Comparison of ENCODE assay signal across 21 mouse cellular contexts in genomic region chr2:28397417-28398119, GRCm38 (mm10). TPM values are rescaled to one million over a fixed set of nuclear protein-coding genes. Genes with fewer than 3 reads are reported as not detected.
DNase-seq lines count a peak whose midpoint lies in the region; ATAC-seq and TF ChIP-seq lines count a peak whose summit lies in the region.
"Had no signal": no experiment of that assay in that cellular context is flagged by ENCODE, and none has a peak within 500 bp of the region (broad histone marks: within the 10 kb centered on the region; RNA-seq: fewer than 3 reads in every experiment).

No protein-coding gene starts in this region.

- no peaks in the 10 kb centered on the region for H3K27me3 ChIP-seq in hindbrain, embryonic 13.5 days
- no peaks in the 10 kb centered on the region for H3K27me3 ChIP-seq in hindbrain, embryonic 11.5 days (ENCODE audit: control insufficient read depth, insufficient read depth, low read length)
- H3K27me3 ChIP-seq in hindbrain, embryonic 14.5 days (ENCODE audit: control insufficient read depth, insufficient read depth, low read length) = no peaks in the 10 kb centered on the region
- H3K27me3 ChIP-seq in midbrain, embryonic 16.5 days (ENCODE audit: control insufficient read depth, insufficient read depth, low read depth, low read length) = no peaks in the 10 kb centered on the region
- H3K27me3 ChIP-seq: embryonic facial prominence, embryonic 13.5 days had no signal

- H3K4me1 ChIP-seq in hindbrain, embryonic 13.5 days (replicated peaks) = peaks cover 36% of the 10 kb centered on the region
- no peaks in the 10 kb centered on the region for H3K4me1 ChIP-seq in hindbrain, embryonic 11.5 days (replicated peaks; ENCODE audit: control insufficient read depth, insufficient read depth, low read length)
- H3K4me1 ChIP-seq in bone marrow, adult 2 months (ENCODE audit: control insufficient read depth, insufficient read depth, low read length) = peaks cover 5% of the 10 kb centered on the region
- H3K4me1 ChIP-seq in hindbrain, embryonic 14.5 days (replicated peaks; ENCODE audit: control insufficient read depth, insufficient read depth, low read length) = peaks cover 11% of the 10 kb centered on the region
- H3K4me1 ChIP-seq in midbrain, embryonic 16.5 days (ENCODE audit: control insufficient read depth, insufficient read depth, low read length) = peaks cover 5% of the 10 kb centered on the region; the same call in 1 of the 2 replicates
- H3K4me1 ChIP-seq: embryonic facial prominence, embryonic 13.5 days; heart, embryonic 15.5 days; liver, embryonic 12.5 days had no signal

- H3K27ac ChIP-seq in hindbrain, embryonic 13.5 days = peak overlapping the region; percentile 76
- no peak overlapping the region for H3K27ac ChIP-seq in hindbrain, embryonic 11.5 days (ENCODE audit: low read depth, low read length)
- H3K27ac ChIP-seq in bone marrow, adult 2 months (ENCODE audit: control insufficient read depth, insufficient read depth, low read depth, low read length, poor library complexity) = peak overlapping the region; percentile 30; the same call in 1 of the 2 replicates
- H3K27ac ChIP-seq in hindbrain, embryonic 14.5 days = peak overlapping the region; percentile 62
- peak overlapping the region; percentile 65 for H3K27ac ChIP-seq in midbrain, embryonic 16.5 days (ENCODE audit: low read length)
- H3K27ac ChIP-seq: embryonic facial prominence, embryonic 13.5 days; gastrocnemius, adult 2 months; heart, embryonic 15.5 days; kidney, postnatal 0 days; layer of hippocampus, adult 2 months; liver, embryonic 12.5 days; stomach, postnatal 0 days had no signal

- H3K4me2 ChIP-seq in hindbrain, embryonic 13.5 days = no peak overlapping the region
- H3K4me2 ChIP-seq in hindbrain, embryonic 11.5 days (replicated peaks; ENCODE audit: low read depth, low read length) = no peak overlapping the region
- no peak overlapping the region for H3K4me2 ChIP-seq in hindbrain, embryonic 14.5 days (replicated peaks)
- no peak overlapping the region for H3K4me2 ChIP-seq in midbrain, embryonic 16.5 days (ENCODE audit: low read length)
- H3K4me2 ChIP-seq: embryonic facial prominence, embryonic 13.5 days; heart, embryonic 15.5 days; liver, embryonic 12.5 days; lung, embryonic 14.5 days had no signal

- H3K9ac ChIP-seq in hindbrain, embryonic 13.5 days = no peak overlapping the region
- no peak overlapping the region for H3K9ac ChIP-seq in hindbrain, embryonic 11.5 days (ENCODE audit: low read depth, low read length)
- H3K9ac ChIP-seq in hindbrain, embryonic 14.5 days = peak overlapping the region; percentile 17; the same call in 1 of the 2 replicates
- no peak overlapping the region for H3K9ac ChIP-seq in midbrain, embryonic 16.5 days (ENCODE audit: low read depth, low read length)
- H3K9ac ChIP-seq: embryonic facial prominence, embryonic 13.5 days; heart, embryonic 15.5 days; liver, embryonic 12.5 days; lung, embryonic 14.5 days had no signal

- no peaks in the 10 kb centered on the region for H3K9me3 ChIP-seq in hindbrain, embryonic 13.5 days
- H3K9me3 ChIP-seq in hindbrain, embryonic 11.5 days (ENCODE audit: control insufficient read depth, low read length) = no peaks in the 10 kb centered on the region
- H3K9me3 ChIP-seq in hindbrain, embryonic 14.5 days (ENCODE audit: control insufficient read depth, low read length) = no peaks in the 10 kb centered on the region
- no peaks in the 10 kb centered on the region for H3K9me3 ChIP-seq in midbrain, embryonic 16.5 days (replicated peaks; ENCODE audit: control insufficient read depth, low read length, poor library complexity, severe bottlenecking)
- H3K9me3 ChIP-seq: embryonic facial prominence, embryonic 13.5 days; heart, embryonic 15.5 days; liver, embryonic 12.5 days had no signal

- no peaks in the 10 kb centered on the region for H3K36me3 ChIP-seq in hindbrain, embryonic 13.5 days
- no peaks in the 10 kb centered on the region for H3K36me3 ChIP-seq in hindbrain, embryonic 11.5 days (ENCODE audit: control insufficient read depth, insufficient read depth, low read length)
- no peaks in the 10 kb centered on the region for H3K36me3 ChIP-seq in hindbrain, embryonic 14.5 days (replicated peaks; ENCODE audit: control insufficient read depth, insufficient read depth)
- no peaks in the 10 kb centered on the region for H3K36me3 ChIP-seq in midbrain, embryonic 16.5 days (ENCODE audit: control insufficient read depth, insufficient read depth, low read length)
- H3K36me3 ChIP-seq: embryonic facial prominence, embryonic 13.5 days; heart, embryonic 15.5 days; liver, embryonic 12.5 days had no signal

- TF ChIP-seq POLR2A in bone marrow, adult 2 months (IDR thresholded peaks at IDR 0.05; ENCODE audit: borderline replicate concordance, control insufficient read depth, low read depth, low read length) = no peak

- 65% methylated on average over 4 of the region's 4 CpGs for WGBS in hindbrain, embryonic 13.5 days
- WGBS in hindbrain, embryonic 11.5 days = 82% methylated on average over 4 of the region's 4 CpGs
- WGBS in bone marrow, adult 2 months = 58% methylated on average over 4 of the region's 4 CpGs
- 58% methylated on average over 4 of the region's 4 CpGs for WGBS in hindbrain, embryonic 14.5 days
- WGBS in midbrain, embryonic 16.5 days = 52% methylated on average over 4 of the region's 4 CpGs

- DNase-seq in hindbrain, embryonic 11.5 days (ENCODE audit: low spot score) = no peak
- DNase-seq in hindbrain, embryonic 14.5 days (ENCODE audit: low spot score) = no peak
- DNase-seq in MN1 (ENCODE audit: low spot score) = no peak
- no peak for DNase-seq in frontal cortex, postnatal 14 days (ENCODE audit: low spot score in 2 of 2)
- no peak for DNase-seq in embryo, embryonic 11 days
- DNase-seq: gastrocnemius, adult 2 months; heart, adult 18-20 months; kidney, adult 11 months; lung, embryonic 14.5 days; right cerebral cortex, postnatal 14 days; thymus, postnatal 14 days had no signal

- no peak for ATAC-seq in hindbrain, embryonic 13.5 days (ENCODE audit: low FRiP score)
- no peak for ATAC-seq in hindbrain, embryonic 11.5 days (ENCODE audit: low FRiP score)
- ATAC-seq in hindbrain, embryonic 14.5 days (ENCODE audit: low FRiP score) = no peak
- no peak for ATAC-seq in midbrain, embryonic 16.5 days
- ATAC-seq: liver, embryonic 12.5 days had no signal

- no peak for TF ChIP-seq CTCF in bone marrow, adult 2 months (IDR thresholded peaks at IDR 0.05; ENCODE audit: control insufficient read depth, insufficient read depth, low read length)

- H3K4me3 ChIP-seq in hindbrain, embryonic 13.5 days = no peak overlapping the region
- H3K4me3 ChIP-seq in hindbrain, embryonic 11.5 days (ENCODE audit: low read depth, low read length) = no peak overlapping the region
- no peak overlapping the region for H3K4me3 ChIP-seq in bone marrow, adult 2 months (replicated peaks; ENCODE audit: control insufficient read depth, low read depth, low read length)
- H3K4me3 ChIP-seq in hindbrain, embryonic 14.5 days (replicated peaks; ENCODE audit: low read length) = no peak overlapping the region
- H3K4me3 ChIP-seq in midbrain, embryonic 16.5 days (ENCODE audit: low read depth, low read length) = no peak overlapping the region
- H3K4me3 ChIP-seq: embryonic facial prominence, embryonic 13.5 days; gastrocnemius, adult 2 months; heart, embryonic 15.5 days; layer of hippocampus, adult 2 months; liver, embryonic 12.5 days; myocyte had no signal

RNA-seq across cellular contexts. Expression of gene Ppp1r26, which starts 49.0 kb away (rescaled TPM):
- polyA plus RNA-seq in hindbrain, embryonic 13.5 days (2015; fragmentation: Nextera tagmentation; extraction: Ambion mirVana) = 11.3 and 14.0 TPM in 2 replicates
- 3.4 and 4.3 TPM in 2 replicates for polyA plus RNA-seq in hindbrain, embryonic 11.5 days (2014; fragmentation: Nextera tagmentation; extraction: Ambion mirVana)
- 0.29 and 0.45 TPM in 2 replicates for polyA plus RNA-seq in bone marrow, adult 2 months (2011; ENCODE audit: insufficient read depth, insufficient read length, low replicate concordance, missing spikeins)
- polyA plus RNA-seq in hindbrain, embryonic 14.5 days (2014; fragmentation: Nextera tagmentation; extraction: Ambion mirVana) = 15.5 and 15.9 TPM in 2 replicates
- polyA plus RNA-seq in midbrain, embryonic 16.5 days (2015; fragmentation: Nextera tagmentation; extraction: Ambion mirVana) = 19.8 and 22.7 TPM in 2 replicates
- polyA plus RNA-seq: myocyte had no signal
